Mouse (Mus musculus) embryonic facial prominence, embryonic 14.5 days (tissue): ENCODE measurements around the gene Pkhd1. TPM values are rescaled to one million over a fixed set of nuclear protein-coding genes. Genes with fewer than 3 reads are reported as not detected.
A peak's percentile ranks its signal among the peaks of the same experiment; 100 is the strongest.

Experiments used
- ATAC-seq: fragments of 200-750 bp; cut with Nextera tagmentation; 2 replicates; pipeline ENCODE4 v1.8.0; 2017; ENCODE audit warnings: low read depth, moderate number of reproducible peaks, moderate TSS enrichment
- DNase-seq: peaks from one replicate; pipeline ENCODE4 v3.0.0-alpha.2; 2015; ENCODE audit warnings: low spot score
- H3K27ac ChIP-seq: fragments of 300-500 bp; sonication (generic); replicated peaks from 2 replicates; pipeline ENCODE4 v1.5.1; 2014; ENCODE audit warnings: low read depth, mild to moderate bottlenecking, low read length, moderate library complexity
- H3K27me3 ChIP-seq: fragments of 300-500 bp; sonication (generic); replicated peaks from 2 replicates; pipeline ENCODE4 v1.6.1; 2014; ENCODE audit warnings: low read length; ENCODE audit not compliant: control insufficient read depth, insufficient read depth
- H3K36me3 ChIP-seq: fragments of 300-500 bp; sonication (generic); 2 replicates; pipeline ENCODE4 v1.6.1; 2014; ENCODE audit warnings: low read length, mixed read lengths; ENCODE audit not compliant: control insufficient read depth, insufficient read depth
- H3K4me1 ChIP-seq: fragments of 300-500 bp; sonication (generic); 2 replicates; pipeline ENCODE4 v1.6.1; 2014; ENCODE audit warnings: antibody characterized with exemption, low read length; ENCODE audit not compliant: control insufficient read depth, insufficient read depth
- H3K4me2 ChIP-seq: fragments of 300-500 bp; sonication (generic); 2 replicates; pipeline ENCODE4 v1.6.1; 2014; ENCODE audit warnings: low read depth, mild to moderate bottlenecking, low read length, moderate library complexity, mixed read lengths
- H3K4me3 ChIP-seq: fragments of 300-500 bp; sonication (generic); 2 replicates; pipeline ENCODE4 v1.5.1; 2014; ENCODE audit warnings: low read depth, mild to moderate bottlenecking, low read length
- H3K9ac ChIP-seq: fragments of 300-500 bp; sonication (generic); 2 replicates; pipeline ENCODE4 v1.6.1; 2014; ENCODE audit warnings: low read depth, mild to moderate bottlenecking, low read length, moderate library complexity, mixed read lengths
- H3K9me3 ChIP-seq: fragments of 300-500 bp; sonication (generic); 2 replicates; pipeline ENCODE4 v1.6.1; 2016; ENCODE audit warnings: low read length; ENCODE audit not compliant: control insufficient read depth
- WGBS: fragments of 180-500 bp; shearing (Covaris S2); extraction: QIAGEN DNeasy Blood & Tissue Kit; methylation state at CpG from one replicate; pipeline ENCODE4 v1.1.7; 2014; 5-methylcytosine and 5-hydroxymethylcytosine counted together
- polyA plus RNA-seq: library from polyadenylated mRNA; unstranded; fragments of >200 nt; fragmentation: Nextera tagmentation; extraction: Ambion mirVana; gene quantifications from 2 replicates; pipeline ENCODE4 v1.2.1, GENCODE M21; 2014

The Pkhd1 gene
- polyA plus RNA-seq, 1 experiment from 2014 or later = 0.38 TPM

- no peak overlapping the region for H3K9ac ChIP-seq
- H3K4me3 ChIP-seq = no peak overlapping the region
- peak; percentile 56 for DNase-seq
- no peaks in the 10 kb centered on the region for H3K4me1 ChIP-seq
- H3K36me3 ChIP-seq = no peaks in the 10 kb centered on the region
- no peak overlapping the region for H3K27ac ChIP-seq
- H3K4me2 ChIP-seq = no peak overlapping the region
- no peaks in the 10 kb centered on the region for H3K9me3 ChIP-seq
- H3K27me3 ChIP-seq = no peaks in the 10 kb centered on the region
- WGBS = 53% methylated on average over 3 of the region's 3 CpGs
- ATAC-seq = peak; percentile 65
Measured at GRCm38 (mm10) chr1:20058245-20058644, 559.6 kb downstream of the Pkhd1 start.

GRCm38 (mm10) chr1:20039389-20039788 is 578.5 kb downstream of the Pkhd1 start:
- H3K36me3 ChIP-seq = no peaks in the 10 kb centered on the region
- ATAC-seq = no peak
- no peaks in the 10 kb centered on the region for H3K27me3 ChIP-seq
- no peaks in the 10 kb centered on the region for H3K9me3 ChIP-seq
- H3K27ac ChIP-seq = no peak overlapping the region
- no peaks in the 10 kb centered on the region for H3K4me1 ChIP-seq
- no peak overlapping the region for H3K4me2 ChIP-seq
- no peak overlapping the region for H3K4me3 ChIP-seq
- no peak for DNase-seq
- 51% methylated on average over 3 of the region's 3 CpGs for WGBS
- no peak overlapping the region for H3K9ac ChIP-seq

- Histone ChIP-seq H3K4me2 (no peak overlapping the region), H3K36me3 (no peaks in the 10 kb centered on the region), H3K27me3 (no peaks in the 10 kb centered on the region), H3K4me1 (no peaks in the 10 kb centered on the region), H3K9me3 (no peaks in the 10 kb centered on the region), H3K9ac (no peak overlapping the region), H3K27ac (no peak overlapping the region), H3K4me3 (no peak overlapping the region)
- no peak for ATAC-seq
- WGBS = 86% methylated on average over 7 of the region's 7 CpGs
- no peak for DNase-seq
Measured at GRCm38 (mm10) chr1:20035277-20035676, 582.6 kb downstream of the Pkhd1 start.

- H3K27ac ChIP-seq = no peak overlapping the region
- no peaks in the 10 kb centered on the region for H3K36me3 ChIP-seq
- no peak overlapping the region for H3K9ac ChIP-seq
- no peaks in the 10 kb centered on the region for H3K9me3 ChIP-seq
- no peak overlapping the region for H3K4me2 ChIP-seq
- no peaks in the 10 kb centered on the region for H3K4me1 ChIP-seq
- no peak overlapping the region for H3K4me3 ChIP-seq
- no peaks in the 10 kb centered on the region for H3K27me3 ChIP-seq
- WGBS = 59% methylated on average over 8 of the region's 8 CpGs
- ATAC-seq (no peak), DNase-seq (peak; percentile 19)
Measured at GRCm38 (mm10) chr1:20018198-20018925, 599.5 kb downstream of the Pkhd1 start.

DNA sequence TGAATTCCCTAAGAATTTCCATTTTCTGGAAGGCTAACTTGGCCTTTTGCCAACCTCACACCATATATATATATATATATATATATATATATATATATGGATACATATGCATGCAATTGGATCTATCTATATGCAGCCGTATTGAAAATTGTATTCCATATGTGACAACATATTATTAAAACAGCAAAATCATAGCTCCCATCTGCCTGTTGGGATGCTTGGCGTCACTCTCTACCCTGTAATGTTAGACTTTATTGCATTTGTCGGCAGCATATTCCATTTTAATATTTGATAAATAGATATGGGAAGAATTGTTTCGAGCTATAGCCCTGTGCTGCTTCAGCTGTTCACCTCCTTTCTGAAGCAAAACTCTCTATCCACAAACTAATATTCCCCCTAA is 600.2 kb downstream of the Pkhd1 start:
- no peak overlapping the region for H3K27ac ChIP-seq
- ATAC-seq (no peak), DNase-seq (no peak)
- no peak overlapping the region for H3K9ac ChIP-seq
- H3K36me3 ChIP-seq = no peaks in the 10 kb centered on the region
- no peak overlapping the region for H3K4me3 ChIP-seq
- no peaks in the 10 kb centered on the region for H3K4me1 ChIP-seq
- no peak overlapping the region for H3K4me2 ChIP-seq
- 74% methylated on average over 4 of the region's 4 CpGs for WGBS
- no peaks in the 10 kb centered on the region for H3K9me3 ChIP-seq
- no peaks in the 10 kb centered on the region for H3K27me3 ChIP-seq

Other genes starting within 250 kb of the Pkhd1 start
- gene Il17a, start 112.8 kb upstream of the Pkhd1 start, polyA plus RNA-seq = not detected in 2 replicates
- gene Il17f, start 172.6 kb upstream of the Pkhd1 start, polyA plus RNA-seq = not detected in 2 replicates
- 114 and 131 TPM in 2 replicates for gene Mcm3, start 202.2 kb upstream of the Pkhd1 start, polyA plus RNA-seq